Mouse (Mus musculus): ENCODE data around the gene Slc36a1. TPM values are rescaled to one million over a fixed set of nuclear protein-coding genes. Genes with fewer than 3 reads are reported as not detected.

Gene Slc36a1
- polyA plus RNA-seq, 1 experiment from 2014 or later = 2.4 TPM

DNA sequence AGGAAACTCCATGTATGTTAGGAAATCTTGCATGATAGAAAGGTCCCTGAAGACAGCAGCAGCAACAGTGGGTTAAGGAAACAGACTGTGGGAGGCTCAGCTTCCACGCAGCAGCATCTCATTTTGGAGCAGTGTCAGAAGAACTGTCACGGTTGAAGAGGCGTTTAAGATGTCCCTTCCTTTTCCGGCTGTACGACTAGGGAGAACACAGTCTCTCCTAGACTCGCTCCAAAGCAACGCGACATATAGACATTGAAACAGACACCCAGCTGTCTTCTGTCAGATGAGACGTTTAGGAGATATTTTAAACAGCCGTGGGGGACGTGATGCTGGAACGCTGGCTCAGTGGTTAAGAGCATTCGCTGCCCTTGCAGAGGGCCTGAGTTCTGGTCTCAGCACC lies 12.7 kb downstream of the Slc36a1 start:
- no peaks in the 10 kb centered on the region for H3K27me3 ChIP-seq (replicated peaks; ENCODE audit: control insufficient read depth, insufficient read depth, low read length)
- 0 out of 2 replicates have a peak, but pooled peaks cover 3% of the 10 kb centered on the region for H3K36me3 ChIP-seq (ENCODE audit: control insufficient read depth, insufficient read depth, low read length)
- peak; percentile 19; the same call in 1 of the 2 replicates for ATAC-seq
- H3K27ac ChIP-seq (ENCODE audit: low read length) = peak overlapping the region; percentile 15; the same call in 1 of the 2 replicates
- 59% methylated on average over 13 of the region's 13 CpGs for WGBS
- H3K4me1 ChIP-seq (ENCODE audit: control insufficient read depth, insufficient read depth, low read length) = peaks cover 12% of the 10 kb centered on the region
- H3K9me3 ChIP-seq (ENCODE audit: control insufficient read depth, low read length) = no peaks in the 10 kb centered on the region
- H3K4me2 ChIP-seq (ENCODE audit: low read depth, low read length) = no peak overlapping the region
- no peak overlapping the region for H3K9ac ChIP-seq (ENCODE audit: low read depth, low read length)
- no peak overlapping the region for H3K4me3 ChIP-seq (ENCODE audit: low read length)

DNA sequence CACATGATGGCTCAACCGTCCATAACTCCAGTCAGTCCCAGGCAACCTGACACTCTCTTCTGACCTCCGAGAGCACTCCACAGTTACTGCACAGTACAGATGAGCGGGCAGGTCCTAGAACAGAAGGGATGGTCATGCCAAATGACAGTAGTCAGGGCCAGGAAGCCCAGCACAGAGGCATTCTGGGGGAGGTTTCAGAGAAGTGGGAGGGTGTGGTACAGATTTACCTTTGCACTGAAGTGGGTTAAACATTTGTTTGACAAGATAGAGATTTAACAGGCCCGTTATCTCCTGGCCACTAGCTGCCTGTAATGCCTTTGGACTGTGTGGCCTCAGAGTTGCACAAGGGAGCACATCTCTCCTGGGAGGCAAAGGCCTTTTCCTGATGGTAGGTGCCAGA lies 13.3 kb downstream of the Slc36a1 start:
- Histone ChIP-seq H3K9me3 (ENCODE audit: control insufficient read depth, low read length) (no peaks in the 10 kb centered on the region), H3K36me3 (ENCODE audit: control insufficient read depth, insufficient read depth, low read length) (0 out of 2 replicates have a peak, but pooled peaks cover 3% of the 10 kb centered on the region), H3K27ac (ENCODE audit: low read length) (peak overlapping the region; percentile 10; the same call in 1 of the 2 replicates), H3K4me2 (ENCODE audit: low read depth, low read length) (no peak overlapping the region), H3K4me3 (ENCODE audit: low read length) (no peak overlapping the region), H3K4me1 (ENCODE audit: control insufficient read depth, insufficient read depth, low read length) (peaks cover 12% of the 10 kb centered on the region), H3K27me3 (replicated peaks; ENCODE audit: control insufficient read depth, insufficient read depth, low read length) (no peaks in the 10 kb centered on the region), H3K9ac (ENCODE audit: low read depth, low read length) (no peak overlapping the region)
- WGBS = 68% methylated on average over 4 of the region's 4 CpGs
- peak; percentile 69 for ATAC-seq

DNA sequence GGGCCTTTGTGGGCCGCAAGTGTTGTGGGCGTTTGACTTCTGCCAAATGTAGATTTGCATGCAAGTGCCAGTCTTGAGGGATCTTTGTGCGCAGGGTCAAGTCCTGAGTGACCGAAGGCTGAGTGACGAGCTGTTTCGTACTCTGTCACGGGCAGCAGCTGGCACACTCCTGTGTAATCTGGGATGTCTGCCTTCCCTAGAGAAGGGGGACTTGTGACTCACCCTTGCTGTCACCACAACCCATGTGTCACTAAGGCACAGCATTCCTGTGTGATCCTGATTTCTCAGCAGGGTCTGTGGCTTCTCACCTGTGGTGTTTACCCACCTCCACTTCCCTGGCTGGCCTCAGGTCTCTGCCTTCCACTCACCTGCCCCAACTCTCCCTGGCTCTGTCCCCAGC lies 13.7 kb downstream of the Slc36a1 start:
- Histone ChIP-seq H3K4me3 (ENCODE audit: low read length) (no peak overlapping the region), H3K27ac (ENCODE audit: low read length) (peak overlapping the region; percentile 20; the same call in 1 of the 2 replicates), H3K36me3 (ENCODE audit: control insufficient read depth, insufficient read depth, low read length) (0 out of 2 replicates have a peak, but pooled peaks cover 3% of the 10 kb centered on the region), H3K4me2 (ENCODE audit: low read depth, low read length) (no peak overlapping the region), H3K9ac (ENCODE audit: low read depth, low read length) (no peak overlapping the region), H3K27me3 (replicated peaks; ENCODE audit: control insufficient read depth, insufficient read depth, low read length) (no peaks in the 10 kb centered on the region), H3K9me3 (ENCODE audit: control insufficient read depth, low read length) (no peaks in the 10 kb centered on the region), H3K4me1 (ENCODE audit: control insufficient read depth, insufficient read depth, low read length) (peaks cover 12% of the 10 kb centered on the region)
- 0 out of 2 replicates have a peak, but pooled peaks have one; percentile 3 for ATAC-seq
- 86% methylated on average over 7 of the region's 7 CpGs for WGBS

DNA sequence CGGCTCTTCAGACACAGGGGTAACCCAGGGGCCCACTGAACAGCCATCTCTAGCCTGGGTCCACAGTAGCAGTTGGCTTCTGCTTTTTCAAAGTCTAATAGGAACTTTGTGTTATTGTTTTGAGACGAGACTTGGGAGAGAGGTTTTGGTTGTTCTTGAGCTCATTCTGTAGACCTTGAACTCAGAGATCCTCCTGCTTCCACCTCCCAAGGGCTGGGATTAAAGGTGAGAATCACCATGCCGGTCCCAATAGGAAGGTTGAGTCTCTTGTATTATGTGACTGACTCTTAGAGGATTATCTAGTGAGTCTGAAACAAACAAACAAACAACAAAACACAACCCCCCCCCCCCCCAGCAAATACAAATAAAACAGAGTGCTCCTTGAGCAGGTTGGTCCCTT lies 14.3 kb downstream of the Slc36a1 start:
- WGBS = 79% methylated on average over 3 of the region's 3 CpGs
- H3K27ac ChIP-seq (ENCODE audit: low read length) = no peak overlapping the region
- H3K4me2 ChIP-seq (ENCODE audit: low read depth, low read length) = no peak overlapping the region
- no peak for ATAC-seq
- H3K4me3 ChIP-seq (ENCODE audit: low read length) = no peak overlapping the region
- H3K9ac ChIP-seq (ENCODE audit: low read depth, low read length) = no peak overlapping the region
- 0 out of 2 replicates have a peak, but pooled peaks cover 3% of the 10 kb centered on the region for H3K36me3 ChIP-seq (ENCODE audit: control insufficient read depth, insufficient read depth, low read length)
- no peaks in the 10 kb centered on the region for H3K9me3 ChIP-seq (ENCODE audit: control insufficient read depth, low read length)
- H3K27me3 ChIP-seq (replicated peaks; ENCODE audit: control insufficient read depth, insufficient read depth, low read length) = no peaks in the 10 kb centered on the region
- H3K4me1 ChIP-seq (ENCODE audit: control insufficient read depth, insufficient read depth, low read length) = peaks cover 12% of the 10 kb centered on the region

DNA sequence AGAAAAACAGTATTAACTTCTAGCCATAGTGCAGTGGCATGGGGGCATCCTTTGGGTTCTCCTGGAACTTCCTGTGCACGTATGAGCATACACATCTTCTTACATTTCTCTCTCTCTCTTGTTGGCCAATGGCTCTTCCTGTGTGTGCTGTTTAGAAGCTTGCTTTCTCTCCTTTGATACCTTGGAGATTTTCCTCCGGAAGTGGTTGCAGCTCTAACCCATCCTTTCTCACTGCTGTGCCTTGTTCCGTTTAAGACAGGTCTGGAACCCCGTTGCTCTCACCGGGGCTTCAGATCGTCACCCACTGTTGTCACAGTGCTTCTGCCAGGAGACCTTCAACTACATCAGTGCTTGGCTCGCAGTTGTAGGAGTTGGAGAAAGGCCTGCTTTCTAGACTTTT lies 17.2 kb downstream of the Slc36a1 start:
- ATAC-seq = no peak
- Histone ChIP-seq H3K9me3 (ENCODE audit: control insufficient read depth, low read length) (no peaks in the 10 kb centered on the region), H3K4me3 (ENCODE audit: low read length) (no peak overlapping the region), H3K36me3 (ENCODE audit: control insufficient read depth, insufficient read depth, low read length) (peaks cover 8% of the 10 kb centered on the region; the same call in 1 of the 2 replicates), H3K27ac (ENCODE audit: low read length) (no peak overlapping the region), H3K4me2 (ENCODE audit: low read depth, low read length) (no peak overlapping the region), H3K9ac (ENCODE audit: low read depth, low read length) (no peak overlapping the region), H3K27me3 (replicated peaks; ENCODE audit: control insufficient read depth, insufficient read depth, low read length) (no peaks in the 10 kb centered on the region), H3K4me1 (ENCODE audit: control insufficient read depth, insufficient read depth, low read length) (peaks cover 5% of the 10 kb centered on the region; the same call in 1 of the 2 replicates)
- 90% methylated on average over 7 of the region's 7 CpGs for WGBS

DNA sequence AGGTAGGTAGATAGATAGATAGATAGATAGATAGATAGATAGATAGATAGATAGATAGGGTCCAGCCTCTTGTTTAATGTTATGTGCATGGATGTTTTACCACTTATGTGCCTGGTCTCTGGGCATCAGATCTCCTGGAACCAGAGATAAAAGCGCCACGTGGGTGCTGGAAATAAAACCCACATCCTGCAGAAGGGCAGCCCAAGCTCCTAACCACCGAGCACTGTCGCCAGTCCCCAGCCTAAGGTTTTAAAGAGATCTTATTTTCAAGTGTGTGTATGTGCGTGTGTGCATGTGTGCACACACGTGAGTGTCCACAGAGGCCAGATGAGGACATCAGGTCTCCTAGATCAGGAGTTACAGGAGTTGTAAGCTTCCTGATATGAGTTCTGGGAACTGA lies 26.9 kb downstream of the Slc36a1 start:
- Histone ChIP-seq H3K9me3 (ENCODE audit: control insufficient read depth, low read length) (no peaks in the 10 kb centered on the region), H3K9ac (ENCODE audit: low read depth, low read length) (no peak overlapping the region), H3K4me3 (ENCODE audit: low read length) (no peak overlapping the region), H3K4me2 (ENCODE audit: low read depth, low read length) (no peak overlapping the region), H3K36me3 (ENCODE audit: control insufficient read depth, insufficient read depth, low read length) (peaks cover 7% of the 10 kb centered on the region; the same call in 1 of the 2 replicates), H3K27me3 (replicated peaks; ENCODE audit: control insufficient read depth, insufficient read depth, low read length) (no peaks in the 10 kb centered on the region), H3K4me1 (ENCODE audit: control insufficient read depth, insufficient read depth, low read length) (no peaks in the 10 kb centered on the region), H3K27ac (ENCODE audit: low read length) (no peak overlapping the region)
- 83% methylated on average over 6 of the region's 6 CpGs for WGBS
- no peak for ATAC-seq

DNA sequence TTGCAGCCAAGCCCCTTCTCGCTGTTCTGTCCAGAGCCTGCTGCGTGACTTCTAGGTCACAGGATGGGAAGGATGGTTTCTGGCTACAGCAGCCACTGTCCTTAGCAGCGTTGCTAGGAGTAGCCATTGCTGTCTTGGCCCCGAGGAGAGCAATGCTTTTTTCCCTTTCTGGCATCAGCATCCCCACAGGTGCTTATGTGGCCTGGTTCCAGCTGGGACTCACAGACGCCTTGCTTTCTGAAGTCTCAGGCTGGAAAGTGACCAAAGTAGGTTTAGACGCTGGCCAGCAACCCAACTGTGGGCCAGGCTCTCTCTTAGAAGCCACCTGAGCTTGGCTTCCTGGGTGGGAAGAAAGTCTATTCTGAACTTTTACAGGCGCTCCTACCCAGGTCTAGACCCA lies 30.1 kb downstream of the Slc36a1 start:
- no peak overlapping the region for H3K9ac ChIP-seq (ENCODE audit: low read depth, low read length)
- no peak overlapping the region for H3K27ac ChIP-seq (ENCODE audit: low read length)
- ATAC-seq = no peak
- H3K4me3 ChIP-seq (ENCODE audit: low read length) = no peak overlapping the region
- H3K27me3 ChIP-seq (replicated peaks; ENCODE audit: control insufficient read depth, insufficient read depth, low read length) = no peaks in the 10 kb centered on the region
- H3K4me1 ChIP-seq (ENCODE audit: control insufficient read depth, insufficient read depth, low read length) = no peaks in the 10 kb centered on the region
- H3K9me3 ChIP-seq (ENCODE audit: control insufficient read depth, low read length) = no peaks in the 10 kb centered on the region
- H3K4me2 ChIP-seq (ENCODE audit: low read depth, low read length) = no peak overlapping the region
- 87% methylated on average over 7 of the region's 7 CpGs for WGBS
- no peaks in the 10 kb centered on the region for H3K36me3 ChIP-seq (ENCODE audit: control insufficient read depth, insufficient read depth, low read length)

DNA sequence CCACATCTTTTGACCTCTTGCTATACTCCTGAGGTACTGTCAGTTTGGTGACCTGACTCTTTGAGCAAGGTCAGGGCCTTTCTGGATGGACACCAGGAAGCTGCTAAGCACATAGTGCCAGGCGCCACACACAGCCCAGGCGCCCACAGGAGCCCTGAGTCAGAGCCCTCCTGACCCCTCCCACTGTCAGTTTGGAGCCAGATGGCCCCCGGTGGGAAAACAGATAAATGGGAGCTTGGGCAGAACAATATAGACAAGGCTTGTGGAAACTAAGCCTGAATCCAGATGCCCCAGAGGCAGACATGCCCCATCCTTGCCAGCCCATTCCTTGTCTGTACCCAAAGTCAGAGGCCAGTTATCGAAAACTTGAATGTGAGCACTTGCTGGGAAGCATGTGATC lies 30.6 kb downstream of the Slc36a1 start:
- H3K9ac ChIP-seq (ENCODE audit: low read depth, low read length) = no peak overlapping the region
- H3K27me3 ChIP-seq (replicated peaks; ENCODE audit: control insufficient read depth, insufficient read depth, low read length) = no peaks in the 10 kb centered on the region
- no peaks in the 10 kb centered on the region for H3K4me1 ChIP-seq (ENCODE audit: control insufficient read depth, insufficient read depth, low read length)
- no peaks in the 10 kb centered on the region for H3K36me3 ChIP-seq (ENCODE audit: control insufficient read depth, insufficient read depth, low read length)
- H3K4me2 ChIP-seq (ENCODE audit: low read depth, low read length) = no peak overlapping the region
- H3K27ac ChIP-seq (ENCODE audit: low read length) = no peak overlapping the region
- WGBS = 81% methylated on average over 4 of the region's 4 CpGs
- no peaks in the 10 kb centered on the region for H3K9me3 ChIP-seq (ENCODE audit: control insufficient read depth, low read length)
- ATAC-seq = no peak
- no peak overlapping the region for H3K4me3 ChIP-seq (ENCODE audit: low read length)

DNA sequence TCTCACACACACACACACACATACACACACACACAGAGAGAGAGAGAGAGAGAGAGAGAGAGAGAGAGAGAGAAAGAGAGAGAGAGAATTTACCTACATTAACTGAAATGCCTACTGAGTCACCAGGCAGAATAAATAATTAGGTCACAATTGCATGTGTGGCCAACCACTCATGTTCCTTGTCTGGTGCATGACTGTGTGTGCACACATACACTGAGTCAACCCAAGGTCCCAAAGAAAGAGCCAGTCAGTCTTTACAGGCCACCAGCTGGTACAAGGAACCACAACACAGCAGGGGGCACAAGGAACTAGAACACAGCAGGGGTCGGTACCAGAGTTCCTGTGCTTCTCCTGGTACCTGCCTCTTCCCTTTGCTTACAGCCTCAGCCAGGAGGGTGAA lies 32.7 kb downstream of the Slc36a1 start:
- WGBS = 82% methylated on average over 1 of the region's 1 CpGs
- no peaks in the 10 kb centered on the region for H3K9me3 ChIP-seq (ENCODE audit: control insufficient read depth, low read length)
- no peaks in the 10 kb centered on the region for H3K36me3 ChIP-seq (ENCODE audit: control insufficient read depth, insufficient read depth, low read length)
- no peak for ATAC-seq
- H3K9ac ChIP-seq (ENCODE audit: low read depth, low read length) = no peak overlapping the region
- no peak overlapping the region for H3K4me3 ChIP-seq (ENCODE audit: low read length)
- no peaks in the 10 kb centered on the region for H3K27me3 ChIP-seq (replicated peaks; ENCODE audit: control insufficient read depth, insufficient read depth, low read length)
- H3K27ac ChIP-seq (ENCODE audit: low read length) = no peak overlapping the region
- H3K4me2 ChIP-seq (ENCODE audit: low read depth, low read length) = no peak overlapping the region
- no peaks in the 10 kb centered on the region for H3K4me1 ChIP-seq (ENCODE audit: control insufficient read depth, insufficient read depth, low read length)

DNA sequence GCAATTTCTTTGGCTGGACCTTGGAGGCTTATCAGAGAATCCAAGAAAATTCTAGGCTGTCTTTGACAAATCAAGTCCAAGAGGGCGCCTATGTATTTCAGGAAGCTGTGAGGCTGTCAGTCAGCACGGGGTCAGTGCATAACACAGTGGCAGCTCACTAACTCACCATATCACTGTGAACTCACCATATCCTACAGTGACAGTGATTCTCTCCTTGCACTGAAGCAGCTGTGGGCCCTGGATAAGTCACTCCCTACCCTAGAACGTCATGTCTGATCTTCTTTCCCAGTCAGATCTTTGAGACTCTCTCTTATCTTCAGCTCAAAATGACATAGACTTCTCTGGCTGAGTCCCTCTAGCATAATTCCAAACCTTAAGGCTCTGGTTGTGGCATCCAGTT lies 35.3 kb downstream of the Slc36a1 start:
- Histone ChIP-seq H3K4me1 (ENCODE audit: control insufficient read depth, insufficient read depth, low read length) (no peaks in the 10 kb centered on the region), H3K36me3 (ENCODE audit: control insufficient read depth, insufficient read depth, low read length) (no peaks in the 10 kb centered on the region), H3K4me3 (ENCODE audit: low read length) (no peak overlapping the region), H3K27me3 (replicated peaks; ENCODE audit: control insufficient read depth, insufficient read depth, low read length) (no peaks in the 10 kb centered on the region), H3K27ac (ENCODE audit: low read length) (no peak overlapping the region), H3K4me2 (ENCODE audit: low read depth, low read length) (no peak overlapping the region), H3K9me3 (ENCODE audit: control insufficient read depth, low read length) (no peaks in the 10 kb centered on the region), H3K9ac (ENCODE audit: low read depth, low read length) (no peak overlapping the region)
- ATAC-seq = no peak
- WGBS = 68% methylated on average over 3 of the region's 3 CpGs
